Mouse (Mus musculus) G1E-ER4 (cell line): ENCODE data around the gene Myf6. TPM values are rescaled to one million over a fixed set of nuclear protein-coding genes. Genes with fewer than 3 reads are reported as not detected.

ENCODE experiments used
- GATA1 ChIP-seq: IDR thresholded peaks from one replicate; pipeline ENCODE4 v1.8.0; 2012; ENCODE audit warnings: low read length, inconsistent platforms
- polyA plus RNA-seq: library from polyadenylated mRNA; stranded (reverse); fragments of >175 nt; gene quantifications from 2 replicates; pipeline ENCODE4 v1.2.3, GENCODE M21; 2012

Gene Myf6
- polyA plus RNA-seq, 1 experiment, result not detected

- TF ChIP-seq GATA1, result no peak
Measured at GRCm38 (mm10) chr10:107484050-107484449, 10.5 kb downstream of the Myf6 start.

- no peak for TF ChIP-seq GATA1
Measured at GRCm38 (mm10) chr10:107473497-107473896, 21.0 kb downstream of the Myf6 start.

- TF ChIP-seq GATA1, result no peak
Measured at GRCm38 (mm10) chr10:107471712-107472111, 22.8 kb downstream of the Myf6 start.

- TF ChIP-seq GATA1, result no peak
Measured at GRCm38 (mm10) chr10:107467819-107468218, 26.7 kb downstream of the Myf6 start.

GRCm38 (mm10) chr10:107449496-107450330, 44.8 kb downstream of the Myf6 start:
- TF ChIP-seq GATA1, result no peak

Other genes starting within 250 kb of the Myf6 start
- gene Lin7a, start 223.1 kb downstream of the Myf6 start, polyA plus RNA-seq, result not detected in 2 replicates
- gene Myf5, start 8.6 kb downstream of the Myf6 start, polyA plus RNA-seq, result not detected in 2 replicates
- not detected in 2 replicates for gene Ptprq, start 225.3 kb upstream of the Myf6 start, polyA plus RNA-seq